Mouse (Mus musculus): Measurements from ENCODE around the gene Ikzf3.
A peak's percentile ranks its signal among the peaks of the same experiment; 100 is the strongest.

Ikzf3 gene

GRCm38 (mm10) chr11:98545711-98546231, at the start of gene Ikzf3:
Gene Ikzf3, minus strand, starts transcription at chr11:98546031.
- DNase-seq (ENCODE audit: low read depth, low spot score) = no peak

- no peak for DNase-seq (ENCODE audit: low read depth, low spot score)
These were observed 49.6 kb upstream of the Ikzf3 start for GRCm38 (mm10) chr11:98595473-98595872.

GRCm38 (mm10) chr11:98595021-98595420, 49.2 kb upstream of the Ikzf3 start:
- DNase-seq (ENCODE audit: low read depth, low spot score) = no peak

- no peak for DNase-seq (ENCODE audit: low read depth, low spot score)
These were observed 45.0 kb upstream of the Ikzf3 start for GRCm38 (mm10) chr11:98590548-98591445.

GRCm38 (mm10) chr11:98589306-98589705, 43.5 kb upstream of the Ikzf3 start:
- no peak for DNase-seq (ENCODE audit: low read depth, low spot score)

- DNase-seq (ENCODE audit: low read depth, low spot score) = no peak
These were observed 43.0 kb upstream of the Ikzf3 start for GRCm38 (mm10) chr11:98588833-98589281.

DNA sequence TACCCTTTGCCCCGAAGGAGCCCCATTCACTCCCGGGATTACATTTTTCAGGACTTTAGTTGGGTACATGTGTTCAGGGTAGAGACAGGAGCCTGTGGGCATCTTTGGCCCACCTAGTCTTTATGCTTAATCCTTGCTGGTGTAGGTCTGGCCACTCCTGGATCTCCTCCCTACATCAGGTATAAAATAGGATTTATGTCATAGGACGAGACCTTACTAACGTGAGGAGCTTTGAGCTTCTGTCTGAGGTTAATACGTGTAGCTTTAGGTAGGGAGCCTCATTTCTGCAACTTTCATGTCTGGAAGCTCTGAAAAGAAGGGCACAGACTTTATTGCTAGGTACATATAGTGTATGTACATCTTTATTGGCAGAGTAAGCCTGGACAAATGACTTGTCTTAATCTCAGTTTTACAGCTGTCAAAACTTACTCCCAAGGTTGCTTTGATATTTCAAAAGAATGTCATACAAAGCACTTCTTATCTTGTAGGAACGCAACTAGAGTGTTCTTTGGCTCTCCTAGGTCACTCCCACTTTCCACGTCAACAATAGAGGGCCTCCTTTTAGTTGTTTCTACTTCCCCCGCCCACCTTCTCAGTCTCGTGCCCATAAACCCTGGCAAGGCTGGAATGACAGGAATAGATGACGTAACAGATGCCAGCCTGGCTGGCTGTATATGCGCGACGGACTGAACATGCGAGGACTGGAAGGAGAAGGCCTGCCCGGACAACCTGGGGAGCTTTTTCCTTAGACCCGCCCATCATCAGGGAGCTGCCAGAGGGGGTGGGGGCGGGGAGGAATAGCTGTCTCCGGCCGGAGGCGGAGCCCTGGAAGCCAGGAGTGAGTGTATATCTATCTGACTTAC, 42.1 kb upstream of the Ikzf3 start:
- no peak for DNase-seq (ENCODE audit: low read depth, low spot score)

GRCm38 (mm10) chr11:98586892-98587563, 41.2 kb upstream of the Ikzf3 start, which contains the start of gene Ormdl3:
Gene Ormdl3, minus strand, starts transcription at chr11:98587368.
- peak; percentile 93 for DNase-seq (ENCODE audit: low read depth, low spot score)

DNA sequence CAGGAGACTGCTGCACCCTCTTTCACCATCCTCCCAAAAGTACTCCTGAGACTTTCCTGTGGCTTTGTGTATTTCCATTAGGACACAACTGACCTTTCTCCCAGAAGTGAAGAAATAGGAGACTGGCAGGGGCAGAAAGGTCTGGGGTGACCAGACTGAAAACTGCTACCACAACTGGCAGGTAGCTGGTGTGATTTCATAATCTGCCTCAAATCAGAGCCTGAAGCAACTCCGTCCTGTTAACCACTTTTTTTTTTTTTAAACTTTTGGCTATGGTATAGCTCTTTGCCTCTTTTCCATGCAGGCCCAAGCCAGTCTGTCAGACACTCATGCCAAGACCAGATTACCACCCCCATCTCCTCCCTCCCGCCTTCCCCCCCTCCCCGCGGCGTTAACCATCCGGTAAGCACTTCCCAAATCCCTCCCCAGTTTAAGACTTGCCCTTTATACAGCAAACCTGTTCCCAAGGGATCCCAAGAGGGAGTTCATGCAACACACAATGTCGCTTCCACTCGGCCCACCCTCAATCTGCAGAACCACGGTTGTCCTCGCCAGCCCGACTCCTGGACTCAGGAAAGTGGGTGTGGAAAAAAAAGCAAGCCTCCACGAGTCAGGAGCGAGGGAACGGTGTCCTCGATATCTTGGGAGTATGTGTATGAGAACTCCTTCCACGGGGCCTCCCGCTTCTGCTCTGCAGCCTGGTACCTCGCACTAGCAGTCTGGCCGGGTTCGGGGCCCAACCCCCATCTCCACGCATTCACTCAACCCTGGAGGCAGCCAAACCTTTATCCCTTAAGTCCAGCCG, 40.5 kb upstream of the Ikzf3 start:
- no peak for DNase-seq (ENCODE audit: low read depth, low spot score)

- DNase-seq (ENCODE audit: low read depth, low spot score) = no peak
These were observed 38.9 kb upstream of the Ikzf3 start for GRCm38 (mm10) chr11:98584629-98585177.

- DNase-seq (ENCODE audit: low read depth, low spot score) = no peak
These were observed 38.3 kb upstream of the Ikzf3 start for GRCm38 (mm10) chr11:98584146-98584545.

GRCm38 (mm10) chr11:98583571-98583970, 37.7 kb upstream of the Ikzf3 start:
- no peak for DNase-seq (ENCODE audit: low read depth, low spot score)

- no peak for DNase-seq (ENCODE audit: low read depth, low spot score)
These were observed 37.4 kb upstream of the Ikzf3 start for GRCm38 (mm10) chr11:98583265-98583552.

GRCm38 (mm10) chr11:98582551-98583264, 36.9 kb upstream of the Ikzf3 start:
- no peak for DNase-seq (ENCODE audit: low read depth, low spot score)

- DNase-seq (ENCODE audit: low read depth, low spot score) = no peak
These were observed 36.2 kb upstream of the Ikzf3 start for GRCm38 (mm10) chr11:98582030-98582388.

- DNase-seq (ENCODE audit: low read depth, low spot score) = no peak
These were observed 35.6 kb upstream of the Ikzf3 start for GRCm38 (mm10) chr11:98581286-98582029.

- no peak for DNase-seq (ENCODE audit: low read depth, low spot score)
These were observed 34.7 kb upstream of the Ikzf3 start for GRCm38 (mm10) chr11:98580301-98581121.

DNA sequence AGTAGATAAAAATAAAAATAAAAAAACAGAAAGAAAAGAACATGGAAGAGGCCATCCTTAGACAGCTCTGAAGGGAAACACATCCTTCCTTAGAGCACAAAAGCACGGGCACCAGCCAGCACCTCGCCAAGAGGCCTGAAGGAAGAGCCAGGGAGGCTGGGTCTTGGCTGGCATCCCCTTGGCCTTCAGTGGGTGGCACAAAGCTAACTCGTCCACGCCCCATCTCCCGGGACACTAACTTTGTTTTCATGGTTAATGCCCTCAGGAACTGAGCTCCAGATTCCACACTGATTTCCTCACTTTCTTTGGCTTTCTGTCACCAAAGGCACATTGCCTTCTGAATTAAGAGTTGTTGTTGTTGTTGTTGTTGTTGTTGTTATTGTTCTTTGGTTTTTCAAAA, 31.9 kb upstream of the Ikzf3 start:
- DNase-seq (ENCODE audit: low read depth, low spot score) = no peak

All from retina, adult 2 months (tissue).